Mouse (Mus musculus): ENCODE measurements around the gene Fabp6.

Gene Fabp6

DNA sequence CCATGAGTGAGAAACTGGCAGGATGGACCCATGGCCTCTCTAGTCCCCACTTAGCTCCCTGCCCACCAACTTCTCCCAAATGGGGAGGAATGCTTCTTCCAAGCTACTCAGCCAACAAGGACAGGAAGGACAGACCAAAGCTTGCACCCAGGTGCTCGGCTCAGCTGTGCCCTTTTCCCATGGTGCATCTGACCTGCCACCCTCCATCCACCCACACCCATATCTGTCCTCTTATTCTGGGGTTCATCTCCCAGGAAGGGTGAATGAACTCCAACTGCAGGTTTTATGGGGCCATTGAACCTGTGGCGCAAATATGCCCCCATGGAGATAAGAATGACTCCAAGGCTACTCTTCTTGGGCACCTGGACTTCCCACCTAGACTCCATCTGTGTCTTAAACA is 2.9 kb upstream of the Fabp6 start:
- no peak for DNase-seq (ENCODE audit: extremely low read depth, insufficient read length, low spot score)

DNA sequence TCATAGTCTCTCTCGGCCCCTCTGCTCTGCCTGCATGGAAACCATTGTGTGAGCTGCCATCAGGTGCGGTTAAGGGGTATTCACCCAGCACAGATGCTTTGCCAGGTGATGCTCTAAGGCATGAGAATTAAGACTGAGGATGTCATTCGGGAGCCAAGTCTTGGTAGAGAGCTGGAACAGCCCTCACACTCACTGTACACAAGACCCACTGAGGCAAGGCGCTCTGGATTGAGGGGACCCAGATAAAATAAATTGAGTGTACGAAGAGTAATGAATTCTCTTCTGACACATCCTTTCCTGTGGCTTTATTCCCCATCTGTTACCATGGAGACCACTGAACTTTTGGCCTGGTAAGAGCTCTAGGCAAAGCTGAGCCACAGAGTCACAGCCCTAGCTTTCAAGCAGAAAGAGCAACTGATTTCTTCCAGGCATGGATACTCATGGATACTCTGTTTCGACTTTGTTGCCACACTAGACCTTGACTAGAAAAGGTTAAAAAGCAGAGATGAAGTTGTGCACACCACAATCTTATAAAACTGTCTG is 11.7 kb downstream of the Fabp6 start:
- DNase-seq (ENCODE audit: extremely low read depth, insufficient read length, low spot score): no peak

DNA sequence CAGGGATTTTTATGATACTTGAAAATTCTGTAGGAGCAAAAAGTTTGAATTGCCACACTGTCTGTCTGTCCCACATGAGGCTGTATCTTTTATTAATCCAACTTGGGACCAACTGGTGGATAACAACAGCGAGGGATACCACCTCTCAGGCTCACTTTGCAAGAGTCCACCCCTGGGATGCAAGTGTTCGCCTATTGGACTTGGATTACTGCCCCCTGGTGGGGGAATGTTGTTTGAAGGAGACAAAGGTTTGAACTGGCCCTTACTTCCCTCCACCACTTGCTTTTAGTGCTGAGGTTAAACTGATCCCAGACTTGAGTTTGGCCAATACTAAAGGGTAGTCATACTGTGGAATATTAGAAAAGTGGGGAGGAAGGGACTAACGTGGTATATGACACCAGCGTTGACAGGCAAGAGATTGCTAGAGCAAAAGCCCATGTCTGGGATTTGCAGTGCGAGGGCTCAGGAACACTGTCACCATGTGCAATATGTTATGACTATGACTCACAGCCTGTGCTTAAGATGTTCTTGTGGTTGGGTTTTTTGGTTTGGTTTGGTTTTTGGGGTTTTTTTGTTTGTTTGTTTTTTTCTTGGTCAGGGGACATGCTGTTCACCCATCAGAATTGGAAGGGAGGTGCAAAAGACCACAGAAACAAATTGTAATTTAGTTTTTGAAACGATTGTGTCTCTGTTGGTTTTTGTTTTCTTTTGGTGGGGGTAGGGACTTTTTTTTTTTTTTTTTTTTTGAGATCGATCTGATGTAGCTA is 14.8 kb downstream of the Fabp6 start, which contains the start of gene 4933415A04Rik:
Gene 4933415A04Rik, plus strand, starts transcription at position 717 of the 767 bp plus-strand sequence.
- peak; percentile 41 for DNase-seq (ENCODE audit: extremely low read depth, insufficient read length, low spot score)

DNA sequence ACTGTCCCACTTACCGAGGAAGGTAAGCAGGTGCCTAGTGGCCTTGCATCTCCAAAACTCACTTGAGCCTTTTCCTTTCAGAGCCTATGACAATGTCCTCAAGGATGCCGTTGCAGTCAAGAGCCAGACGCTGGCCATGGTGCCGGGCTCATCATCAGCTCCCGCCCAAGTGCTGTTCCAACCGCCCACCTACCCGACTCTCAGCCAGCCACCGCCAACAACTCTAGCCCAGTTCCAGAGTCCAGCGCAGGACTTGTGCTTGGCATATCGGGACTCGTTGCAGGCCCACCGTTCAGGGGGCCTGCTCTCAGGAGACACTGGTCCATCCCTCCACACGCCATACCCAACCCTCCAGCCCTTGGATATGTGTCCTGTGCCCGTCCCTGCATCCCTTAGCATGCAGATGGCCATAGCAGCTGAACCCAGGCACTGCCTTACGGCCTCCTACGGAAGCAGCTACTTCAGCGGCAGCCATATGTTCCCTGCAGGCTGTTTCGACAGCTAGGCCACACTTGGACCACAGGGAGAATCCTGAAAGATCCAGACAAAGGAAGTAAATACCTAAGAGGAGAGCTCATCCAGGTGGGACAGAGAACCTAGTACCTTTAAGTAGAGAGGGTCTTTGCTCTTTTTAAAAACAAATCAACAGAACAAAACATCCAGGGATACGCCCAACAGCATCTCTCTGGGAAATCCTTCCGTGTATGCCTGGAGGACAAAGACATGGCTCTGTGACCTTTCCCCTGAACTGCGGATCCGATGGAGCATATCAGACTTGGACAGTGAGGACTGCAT is 15.9 kb downstream of the Fabp6 start:
- DNase-seq (ENCODE audit: extremely low read depth, insufficient read length, low spot score): no peak

DNA sequence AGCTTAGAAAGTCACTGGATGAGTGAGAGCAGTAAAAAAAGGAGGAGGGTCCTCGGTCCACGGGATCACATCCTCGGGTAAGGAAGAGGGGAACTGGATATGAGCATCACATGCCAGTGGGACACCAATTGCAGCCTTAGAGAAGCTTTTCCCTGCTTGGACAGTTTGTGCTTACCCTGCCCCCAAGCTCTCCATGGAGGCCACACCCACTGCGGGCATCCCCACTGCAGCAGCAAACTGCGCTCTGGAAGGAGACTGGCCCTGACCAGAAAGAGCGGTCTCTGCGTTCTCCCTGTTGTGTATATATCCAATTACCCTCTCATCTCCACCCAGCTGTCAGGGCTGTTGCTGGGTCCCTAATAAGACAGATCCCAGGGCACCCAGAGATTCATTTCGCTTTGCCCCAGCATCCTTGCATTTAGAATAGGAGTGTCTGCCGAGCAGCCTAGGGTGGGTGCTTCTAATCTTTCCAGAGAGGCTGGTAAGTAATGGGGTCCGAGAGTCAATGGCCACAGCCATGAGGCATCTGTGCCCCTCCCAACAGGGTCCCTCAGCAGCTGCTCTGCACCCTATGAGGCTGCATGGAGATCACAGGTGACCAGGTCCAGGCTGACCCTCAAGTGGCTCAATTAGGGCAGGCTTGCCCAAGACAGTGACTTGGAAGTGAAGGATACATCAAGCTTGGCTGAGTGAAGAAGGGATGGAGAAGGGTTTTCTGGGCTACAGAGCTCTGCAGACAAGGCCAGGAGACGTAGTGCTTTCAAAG is 23.4 kb downstream of the Fabp6 start:
- no peak for DNase-seq (ENCODE audit: extremely low read depth, insufficient read length, low spot score)

DNA sequence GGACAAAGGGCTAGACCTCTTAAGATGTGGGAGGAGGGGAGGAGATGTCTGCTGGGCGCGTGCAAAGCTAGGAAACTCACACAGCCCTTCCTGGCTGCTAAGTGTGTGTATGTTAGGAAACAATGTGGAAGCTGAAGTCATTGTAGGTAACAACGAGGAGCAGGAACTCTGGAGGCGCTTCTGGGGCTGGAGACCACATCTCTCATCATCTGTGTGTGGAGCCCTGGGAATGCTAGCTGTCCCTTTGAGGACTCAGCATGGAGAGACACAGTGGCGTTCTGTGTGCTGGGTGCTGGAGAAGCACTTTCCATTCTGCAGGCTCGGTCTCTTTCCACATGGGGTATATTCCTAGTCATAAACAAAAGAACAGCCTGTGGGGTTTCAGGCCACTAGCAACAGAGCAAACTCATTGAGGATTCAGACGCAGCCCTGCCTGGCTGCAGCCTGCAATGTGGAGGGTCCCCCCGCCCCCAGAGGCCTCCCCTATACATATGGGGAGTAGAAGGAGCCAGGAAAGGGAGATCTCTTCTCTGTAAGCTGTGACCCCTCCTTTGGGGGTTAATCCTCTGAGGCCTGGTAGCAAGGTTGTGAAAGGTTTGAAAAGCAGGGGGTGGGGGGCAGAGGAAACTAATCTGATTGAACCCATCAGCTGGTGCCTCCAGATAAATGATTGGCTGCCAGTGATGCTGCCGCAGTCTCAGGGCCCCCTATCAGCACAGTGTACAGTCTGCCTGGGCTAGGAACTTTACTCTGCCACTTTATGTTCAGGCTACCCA is 25.8 kb downstream of the Fabp6 start:
- DNase-seq (ENCODE audit: extremely low read depth, insufficient read length, low spot score): no peak

DNA sequence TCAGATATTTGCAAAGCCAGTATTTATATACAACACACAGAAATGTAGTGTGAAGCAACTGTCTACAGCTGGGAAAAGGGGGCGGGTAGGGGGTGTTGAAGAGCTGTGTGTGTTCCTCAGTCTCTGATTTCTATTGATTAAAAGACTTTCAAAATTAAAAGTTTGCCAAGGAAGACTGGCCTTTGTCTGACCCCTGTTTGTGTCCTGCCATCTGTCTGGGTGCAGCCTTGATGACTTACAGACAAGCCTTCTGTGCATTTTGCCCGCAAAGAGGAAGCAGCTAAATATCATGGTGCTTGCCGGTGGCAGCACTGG is 26.3 kb downstream of the Fabp6 start:
- no peak for DNase-seq (ENCODE audit: extremely low read depth, insufficient read length, low spot score)

DNA sequence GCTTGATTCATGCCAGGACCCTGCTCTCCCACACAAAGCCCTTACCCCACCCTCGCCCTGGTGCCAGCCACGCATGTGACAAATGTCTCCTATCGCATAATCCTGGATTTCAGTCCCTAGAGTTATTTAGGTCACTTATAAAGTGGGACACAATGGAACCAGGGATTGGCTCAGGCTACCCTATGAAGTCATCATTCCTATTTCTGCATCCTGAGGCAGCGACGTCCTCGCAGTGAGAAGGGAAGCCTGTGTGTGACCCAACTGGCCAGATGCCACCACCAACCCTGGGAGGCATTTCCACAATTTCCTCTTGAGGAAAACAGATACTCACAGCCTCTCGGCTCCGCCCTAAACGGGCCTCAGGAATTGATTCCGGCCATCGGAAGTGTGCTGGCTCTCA is 31.7 kb downstream of the Fabp6 start:
- no peak for DNase-seq (ENCODE audit: extremely low read depth, insufficient read length, low spot score)

DNA sequence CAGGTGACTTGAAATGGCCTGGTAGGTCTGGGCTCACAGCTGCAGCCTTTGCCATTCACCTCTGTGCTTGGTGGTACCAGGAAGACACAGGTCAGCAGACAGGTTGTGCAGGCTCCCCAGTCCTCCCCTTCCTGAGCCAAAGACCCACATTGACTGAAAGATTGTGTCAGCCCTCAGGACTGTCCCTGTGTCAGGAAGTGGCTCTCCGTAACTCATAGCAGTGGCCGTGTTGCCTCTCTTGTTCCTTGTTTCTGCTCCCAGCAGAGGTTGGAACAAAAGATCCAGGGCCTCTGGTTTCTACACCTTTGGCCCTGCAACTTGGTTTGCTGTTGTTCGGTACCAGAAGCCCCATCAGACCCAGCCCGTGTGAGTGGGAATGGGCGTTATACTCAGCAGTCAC is 32.2 kb downstream of the Fabp6 start:
- DNase-seq (ENCODE audit: extremely low read depth, insufficient read length, low spot score): no peak

DNA sequence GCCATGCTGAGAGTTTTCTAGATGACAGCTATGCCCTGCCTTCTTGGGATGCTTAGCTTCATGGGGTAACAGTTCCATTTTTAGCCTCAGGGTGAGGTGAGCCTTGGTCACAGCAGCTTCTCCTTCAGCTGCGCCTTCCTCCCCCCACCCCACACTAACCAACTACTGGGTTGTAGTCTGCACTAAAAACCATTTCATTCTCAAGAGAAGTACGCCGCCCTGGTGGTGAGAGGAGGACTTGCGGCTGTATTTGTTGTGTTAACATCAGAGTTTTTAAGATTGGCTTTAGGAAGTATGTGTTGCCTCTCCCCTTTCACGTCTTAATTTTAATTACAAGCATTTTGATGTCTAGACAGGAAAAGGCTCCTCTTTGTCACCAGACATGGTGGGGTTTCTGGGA is 33.1 kb downstream of the Fabp6 start:
- DNase-seq (ENCODE audit: extremely low read depth, insufficient read length, low spot score): no peak

DNA sequence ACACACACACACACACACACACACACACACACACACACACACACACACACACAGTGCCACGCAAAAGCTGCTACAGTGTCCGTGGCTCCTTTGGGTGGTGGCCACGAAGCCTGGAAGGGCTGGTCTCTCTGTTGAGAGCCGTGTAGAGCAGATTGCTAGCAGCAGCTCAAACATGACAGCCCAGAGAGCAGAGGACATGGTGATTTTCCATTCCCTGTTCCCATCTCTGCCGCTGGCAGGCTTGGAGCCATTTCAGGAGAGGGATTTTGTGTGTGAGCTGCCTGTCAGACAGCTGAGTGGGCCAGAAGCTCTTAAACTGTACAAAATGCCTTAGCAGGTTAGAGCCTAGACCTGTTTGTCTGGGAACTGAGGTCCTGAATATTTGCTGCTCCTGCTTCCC is 34.6 kb downstream of the Fabp6 start:
- DNase-seq (ENCODE audit: extremely low read depth, insufficient read length, low spot score): no peak

DNA sequence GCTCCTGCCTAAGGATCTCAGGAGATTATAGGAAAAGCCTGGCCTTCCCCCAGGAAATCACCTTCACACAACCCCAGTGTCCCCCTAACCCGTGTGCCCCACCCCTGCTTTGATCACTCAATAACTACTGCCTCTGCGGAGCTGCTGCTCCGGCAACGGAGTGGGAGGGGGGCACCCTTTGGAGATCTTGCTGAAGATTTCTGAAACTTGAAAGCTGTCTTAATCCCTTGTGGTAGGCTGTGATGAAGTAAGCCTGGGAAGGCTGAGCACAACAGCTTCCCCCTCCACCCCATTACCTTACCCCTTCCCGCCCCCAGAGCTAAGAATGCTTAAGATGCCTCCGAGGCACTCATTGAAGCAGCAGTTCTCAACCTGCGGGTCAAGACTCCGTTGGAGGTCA is 35.5 kb downstream of the Fabp6 start:
- DNase-seq (ENCODE audit: extremely low read depth, insufficient read length, low spot score): no peak

DNA sequence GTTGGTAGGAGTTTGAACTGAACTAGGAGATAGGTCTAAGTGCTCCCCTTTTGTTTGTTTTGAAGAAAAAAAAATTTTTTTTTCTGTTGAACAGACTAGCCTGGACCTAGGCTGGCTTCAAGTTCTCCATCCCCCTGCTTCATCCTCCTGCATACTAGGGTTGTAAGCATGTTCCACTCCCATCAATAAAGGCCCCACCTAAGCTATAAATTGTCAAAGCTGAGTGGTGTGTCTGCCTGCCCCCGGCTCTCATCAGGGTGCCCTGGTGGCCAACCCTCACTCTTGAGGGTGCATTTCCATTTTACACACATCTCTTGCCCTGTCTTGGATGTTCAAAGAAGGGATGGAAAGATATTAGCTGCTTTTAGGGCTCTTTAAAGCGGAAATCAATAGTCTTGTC is 35.9 kb downstream of the Fabp6 start:
- no peak for DNase-seq (ENCODE audit: extremely low read depth, insufficient read length, low spot score)

DNA sequence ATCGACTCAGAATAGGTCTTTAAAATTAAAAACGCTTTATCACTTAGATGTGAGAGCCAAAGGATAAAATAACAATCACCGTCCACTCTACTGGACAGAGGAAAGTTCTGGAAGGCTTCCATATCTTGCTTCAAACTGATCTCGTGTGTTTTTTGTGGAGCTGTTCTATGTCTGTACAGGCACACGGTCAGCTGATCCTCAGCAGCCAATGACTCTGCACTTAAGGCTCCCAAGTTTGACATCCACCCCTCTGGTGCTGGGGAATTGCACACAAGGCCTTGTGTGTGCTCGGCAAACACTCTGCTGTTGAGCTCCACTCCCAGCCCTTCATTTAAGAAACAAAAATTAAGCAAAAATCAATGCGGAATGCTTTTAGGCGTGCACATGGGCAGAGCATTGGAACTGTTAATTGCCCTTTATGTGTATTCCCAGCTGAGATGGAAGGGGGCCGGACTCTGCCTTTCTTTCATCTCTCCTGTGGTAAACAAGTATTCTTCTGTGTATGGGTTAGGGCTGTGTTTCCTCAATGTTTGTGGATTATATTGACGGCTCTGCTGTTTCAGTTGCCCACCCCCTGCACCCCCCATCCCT is 37.6 kb downstream of the Fabp6 start:
- DNase-seq (ENCODE audit: extremely low read depth, insufficient read length, low spot score): no peak

DNA sequence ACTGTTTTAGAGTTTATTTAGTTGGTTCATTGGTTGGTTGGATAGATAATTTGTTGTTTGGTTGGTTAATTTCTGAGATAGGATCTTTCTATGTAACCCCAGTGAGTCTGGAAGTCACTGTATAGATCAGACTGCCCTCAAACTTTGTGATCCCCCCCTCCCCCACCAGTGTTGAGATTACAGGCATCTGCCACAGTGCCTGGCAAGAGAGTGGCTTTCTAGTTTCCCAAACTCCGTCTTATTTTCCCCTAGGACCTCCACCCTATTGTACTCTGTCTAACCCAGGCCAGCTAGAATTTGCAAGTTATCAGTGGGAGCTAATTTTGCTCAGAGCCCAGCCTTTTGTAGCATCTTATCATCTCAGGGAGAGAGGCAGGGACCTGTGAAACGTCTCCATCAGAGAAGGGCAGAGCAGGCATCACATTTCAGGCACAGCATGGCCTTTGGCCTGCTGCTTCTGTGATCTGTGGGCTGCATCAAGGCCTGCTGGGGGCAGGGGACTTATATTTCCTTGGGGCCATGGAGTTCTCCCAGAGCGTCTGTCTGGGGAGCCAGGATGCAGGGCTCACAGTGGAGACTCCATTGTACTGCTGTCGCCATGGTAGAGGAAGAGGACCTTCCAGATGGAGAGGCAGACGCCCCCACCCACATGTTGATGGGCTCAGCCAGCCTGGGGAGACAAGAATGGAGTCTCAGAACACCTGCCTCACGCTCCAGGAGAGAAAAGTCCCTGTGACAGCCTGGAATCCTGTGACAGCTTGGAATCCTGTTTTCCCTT is 41.6 kb downstream of the Fabp6 start:
- no peak for DNase-seq (ENCODE audit: extremely low read depth, insufficient read length, low spot score)

DNA sequence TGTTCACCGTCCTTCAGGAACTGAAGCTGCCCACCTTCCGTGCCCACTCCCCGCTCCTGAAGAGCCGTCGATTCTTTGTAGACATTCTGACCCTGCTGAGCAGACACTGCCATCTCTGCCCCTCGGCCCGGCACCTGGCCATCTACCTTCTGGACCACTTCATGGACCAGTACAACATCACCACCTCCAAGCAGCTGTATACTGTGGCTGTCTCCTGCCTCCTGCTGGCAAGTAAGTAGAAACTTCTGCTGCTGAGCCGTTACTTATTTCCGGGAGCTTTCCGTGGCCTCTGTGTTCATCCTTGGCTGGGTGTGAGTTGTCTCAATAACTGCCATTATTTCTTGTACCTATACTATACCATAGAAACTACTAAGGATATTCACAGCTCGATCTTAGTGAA is 44.8 kb downstream of the Fabp6 start:
- no peak for DNase-seq (ENCODE audit: extremely low read depth, insufficient read length, low spot score)

DNA sequence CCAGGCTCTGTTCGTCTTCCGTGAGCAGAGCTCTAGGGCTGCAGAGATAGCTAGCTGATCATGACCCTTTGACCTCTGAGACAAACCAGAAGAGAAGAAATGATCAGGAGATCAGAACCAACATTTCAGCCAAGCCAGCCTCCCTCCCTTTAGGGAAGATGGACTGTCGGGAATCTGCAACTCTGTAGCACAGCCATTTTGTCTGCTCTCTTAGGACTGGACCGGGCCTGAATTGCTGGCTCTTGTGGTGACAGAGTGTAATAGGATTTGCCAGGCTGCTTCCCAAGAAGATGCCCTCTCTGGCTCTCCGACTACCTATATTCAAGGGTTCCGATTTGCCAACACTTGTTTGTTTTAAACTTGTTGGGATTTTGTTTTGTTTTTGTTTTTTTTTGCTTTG is 48.7 kb downstream of the Fabp6 start:
- no peak for DNase-seq (ENCODE audit: extremely low read depth, insufficient read length, low spot score)

DNA sequence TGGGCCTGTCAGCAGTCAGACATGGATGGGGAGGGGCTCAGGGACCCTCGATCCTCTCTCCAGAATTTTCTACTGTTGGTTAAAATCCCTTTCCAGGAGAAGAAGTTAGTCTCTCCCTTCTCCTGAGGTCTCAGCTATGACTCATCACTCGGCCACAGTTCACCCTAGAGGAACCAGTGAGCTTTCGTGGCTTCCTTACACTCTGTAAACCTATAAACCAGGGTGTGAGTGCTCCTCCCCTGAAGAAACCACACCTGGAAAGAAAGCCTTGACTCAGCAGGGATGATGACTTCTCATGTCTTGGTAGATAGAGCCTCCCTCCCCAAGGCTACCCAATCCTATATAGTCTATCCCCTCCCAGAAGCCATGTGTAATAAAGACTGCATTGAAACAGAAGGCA is 49.6 kb downstream of the Fabp6 start:
- no peak for DNase-seq (ENCODE audit: extremely low read depth, insufficient read length, low spot score)

DNA sequence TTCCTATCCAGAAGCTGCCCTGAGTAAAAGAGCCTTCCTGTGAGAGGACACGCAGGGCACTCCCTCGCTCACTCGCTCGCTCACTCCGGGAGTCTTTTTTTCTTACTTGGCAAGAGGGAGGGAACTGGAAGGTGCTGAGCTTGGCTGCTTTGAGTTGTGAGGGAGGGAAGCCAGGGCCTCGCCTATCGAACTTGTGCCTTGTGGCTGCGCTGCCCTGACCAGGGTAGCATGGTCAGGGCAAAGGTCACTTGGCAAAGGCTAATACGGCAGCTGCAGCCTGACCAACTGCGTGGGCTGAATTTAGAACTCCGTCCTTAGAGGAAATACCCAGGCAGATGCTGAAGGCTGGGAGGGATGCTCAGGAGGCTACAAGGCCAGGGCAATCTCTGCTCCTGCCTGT is 51.6 kb downstream of the Fabp6 start:
- no peak for DNase-seq (ENCODE audit: extremely low read depth, insufficient read length, low spot score)
